Mouse (Mus musculus): ENCODE data around the gene Tbl1x. TPM values are rescaled to one million over a fixed set of nuclear protein-coding genes. Genes with fewer than 3 reads are reported as not detected.

Tbl1x gene
- total and polyA plus RNA-seq, 3 experiments, result 22.0 to 65.2 (median 27.0) TPM

DNA sequence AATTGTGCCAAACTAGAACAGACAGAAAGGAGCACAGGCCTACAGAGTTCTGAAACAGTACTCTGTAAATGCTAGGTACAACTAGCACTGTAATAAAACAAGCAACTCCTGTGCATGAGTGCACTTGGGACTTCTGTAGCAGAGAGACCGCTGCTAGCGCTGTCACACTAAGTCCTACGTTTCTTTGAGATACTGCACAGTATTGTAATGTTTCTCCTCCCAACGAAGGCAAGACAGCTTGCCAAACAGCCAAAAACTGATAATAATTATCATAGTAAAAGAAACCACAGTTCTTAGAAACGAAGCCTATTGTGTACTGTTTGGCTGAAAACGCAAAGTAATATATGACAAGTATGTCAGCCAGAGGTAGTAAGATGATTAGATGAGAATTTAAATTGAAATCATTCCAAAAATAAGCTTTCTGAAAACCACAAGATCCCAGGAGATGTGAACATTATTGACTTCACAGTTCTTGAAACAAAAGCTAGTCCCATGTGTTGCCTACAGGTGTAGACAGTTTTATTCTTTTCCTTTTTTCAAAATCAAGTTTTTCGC is 83.9 kb downstream of the Tbl1x start:
- no peaks in the 10 kb centered on the region; a peak in 1 of 4 replicates for H3K4me1 ChIP-seq (ENCODE audit: control insufficient read depth in 1 of 2, insufficient read depth in 2 of 2)
- H3K27me3 ChIP-seq (replicated peaks), result no peaks in the 10 kb centered on the region
- peaks cover 0 to 16% of the 10 kb centered on the region in 2 experiments for H3K36me3 ChIP-seq (replicated peaks in 1 of 2; ENCODE audit: control insufficient read depth in 1 of 2, insufficient read depth in 1 of 2, low read length in 1 of 2)
- no peak for DNase-seq (ENCODE audit: extremely low read depth)
- H3K9me3 ChIP-seq (replicated peaks; ENCODE audit: low read length), result no peaks in the 10 kb centered on the region
- H3K9ac ChIP-seq (ENCODE audit: insufficient read depth, low read depth), result no peak overlapping the region
- H3K79me2 ChIP-seq (replicated peaks; ENCODE audit: control insufficient read depth, extremely low read depth, insufficient read depth, poor library complexity, severe bottlenecking), result no peaks in the 10 kb centered on the region
- H3K4me2 ChIP-seq (ENCODE audit: insufficient read depth, low read depth, poor library complexity, severe bottlenecking), result no peak overlapping the region
- dilution Hi-C loops (cut with MboI; ENCODE audit: extremely low pct_ligation_motif_present, extremely low pct_unique_long_range_greater_than_20kb, low sequenced_read_pairs), result no loop called here
- no peak overlapping the region for H3K4me3 ChIP-seq (replicated peaks in 1 of 3; ENCODE audit: low read depth in 2 of 3, low read length in 2 of 3, poor library complexity in 1 of 3)
- no peak overlapping the region for H3K27ac ChIP-seq (ENCODE audit: insufficient read depth, low read depth)
- TF ChIP-seq POLR2A (IDR thresholded peaks at IDR 0.05; ENCODE audit: low read depth, low read length) (no peak), MEF2A (IDR thresholded peaks at IDR 0.05; ENCODE audit: borderline replicate concordance, low read depth, low read length) (no peak), EP300 (IDR thresholded peaks at IDR 0.05; ENCODE audit: low read length) (no peak), ZC3H11A (IDR thresholded peaks at IDR 0.05; ENCODE audit: low read depth, low read length) (no peak), NRF1 (IDR thresholded peaks at IDR 0.05; ENCODE audit: low read depth, low read length) (no peak), SMC3 (IDR thresholded peaks at IDR 0.05; ENCODE audit: low read depth, low read length) (no peak), ZKSCAN1 (IDR thresholded peaks at IDR 0.05; ENCODE audit: borderline replicate concordance, low read depth, low read length) (no peak), BHLHE40 (IDR thresholded peaks at IDR 0.05; ENCODE audit: low read depth, low read length) (no peak), TBP (conservative IDR thresholded peaks at IDR 0.05; ENCODE audit: low read depth, low read length) (no peak), JUND (conservative IDR thresholded peaks at IDR 0.05; ENCODE audit: low read depth, low read length) (no peak)
- in situ Hi-C loops (cut with MboI; ENCODE audit: low pct_ligation_motif_present, low pct_unique_long_range_greater_than_20kb, low sequenced_read_pairs), result no loop called here

DNA sequence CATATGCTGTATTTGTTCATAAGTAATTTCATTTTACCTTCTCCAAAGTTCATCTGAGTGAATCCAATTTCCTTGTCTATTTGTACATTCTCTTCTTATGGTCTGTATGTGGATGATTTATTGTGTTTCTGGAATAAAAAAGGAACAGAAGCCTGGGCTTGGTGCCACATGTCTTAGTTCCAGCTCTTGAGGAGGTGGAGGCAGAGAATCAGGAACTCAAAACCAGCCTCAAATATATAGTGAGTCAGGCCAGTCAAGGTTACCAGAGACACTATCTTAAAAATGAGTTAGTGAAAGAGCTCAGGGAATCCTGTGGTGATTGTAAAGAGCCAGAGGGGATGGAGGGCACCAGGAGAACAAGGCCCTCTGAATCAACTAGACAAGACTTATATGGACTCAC is 86.9 kb downstream of the Tbl1x start:
- TF ChIP-seq PAX5 (IDR thresholded peaks at IDR 0.05; ENCODE audit: low read length) (no peak), NELFE (IDR thresholded peaks at IDR 0.05; ENCODE audit: low read depth, low read length) (no peak), ZKSCAN1 (IDR thresholded peaks at IDR 0.05; ENCODE audit: borderline replicate concordance, low read depth, low read length) (no peak), MAFK (IDR thresholded peaks at IDR 0.05; ENCODE audit: insufficient replicate concordance, low read length) (no peak), RAD21 (IDR thresholded peaks at IDR 0.05; ENCODE audit: low read depth, low read length) (no peak), POLR2AphosphoS2 (IDR thresholded peaks at IDR 0.05; ENCODE audit: low read depth, low read length) (no peak), ZNF384 (IDR thresholded peaks at IDR 0.05; ENCODE audit: low read depth, low read length) (no peak), CHD2 (IDR thresholded peaks at IDR 0.05; ENCODE audit: low read length) (no peak), JUN (IDR thresholded peaks at IDR 0.05; ENCODE audit: insufficient read depth, low read depth, low read length) (no peak)
- no peak overlapping the region for H3K27ac ChIP-seq (ENCODE audit: insufficient read depth, low read depth)
- H3K36me3 ChIP-seq (replicated peaks in 1 of 2; ENCODE audit: control insufficient read depth in 1 of 2, insufficient read depth in 1 of 2, low read length in 1 of 2), result peaks cover 0 to 24% of the 10 kb centered on the region in 2 experiments
- no peak overlapping the region for H3K4me3 ChIP-seq (replicated peaks in 1 of 3; ENCODE audit: low read depth in 2 of 3, low read length in 2 of 3, poor library complexity in 1 of 3)
- no peak for DNase-seq (ENCODE audit: extremely low read depth)
- H3K79me2 ChIP-seq (replicated peaks; ENCODE audit: control insufficient read depth, extremely low read depth, insufficient read depth, poor library complexity, severe bottlenecking), result no peaks in the 10 kb centered on the region; the same call in 1 of the 2 replicates
- dilution Hi-C loops (cut with MboI; ENCODE audit: extremely low pct_ligation_motif_present, extremely low pct_unique_long_range_greater_than_20kb, low sequenced_read_pairs) (no loop called here), in situ Hi-C loops (cut with MboI; ENCODE audit: low pct_ligation_motif_present, low pct_unique_long_range_greater_than_20kb, low sequenced_read_pairs) (no loop called here)
- H3K9ac ChIP-seq (ENCODE audit: insufficient read depth, low read depth), result no peak overlapping the region
- no peaks in the 10 kb centered on the region; a peak in 1 of 4 replicates for H3K4me1 ChIP-seq (ENCODE audit: control insufficient read depth in 1 of 2, insufficient read depth in 2 of 2)
- no peaks in the 10 kb centered on the region for H3K27me3 ChIP-seq (replicated peaks)
- no peak overlapping the region for H3K4me2 ChIP-seq (ENCODE audit: insufficient read depth, low read depth, poor library complexity, severe bottlenecking)
- peaks cover 4% of the 10 kb centered on the region for H3K9me3 ChIP-seq (replicated peaks; ENCODE audit: low read length)
